Mouse (Mus musculus) activated CD4-positive, CD25-positive, alpha-beta regulatory T cell (primary cell): Measurements from ENCODE around the gene Ccp110. TPM values are rescaled to one million over a fixed set of nuclear protein-coding genes. Genes with fewer than 3 reads are reported as not detected.

Experiments used
- polyA plus RNA-seq, 2 experiments: library from polyadenylated mRNA; unstranded; fragments of 100-300 nt; shearing (Covaris generic); gene quantifications; one replicate each; pipeline ENCODE4 v1.2.1; 2017

Ccp110 gene
- 1 to 10 TPM; 4.3 to 7.3 TPM for polyA plus RNA-seq

DNA sequence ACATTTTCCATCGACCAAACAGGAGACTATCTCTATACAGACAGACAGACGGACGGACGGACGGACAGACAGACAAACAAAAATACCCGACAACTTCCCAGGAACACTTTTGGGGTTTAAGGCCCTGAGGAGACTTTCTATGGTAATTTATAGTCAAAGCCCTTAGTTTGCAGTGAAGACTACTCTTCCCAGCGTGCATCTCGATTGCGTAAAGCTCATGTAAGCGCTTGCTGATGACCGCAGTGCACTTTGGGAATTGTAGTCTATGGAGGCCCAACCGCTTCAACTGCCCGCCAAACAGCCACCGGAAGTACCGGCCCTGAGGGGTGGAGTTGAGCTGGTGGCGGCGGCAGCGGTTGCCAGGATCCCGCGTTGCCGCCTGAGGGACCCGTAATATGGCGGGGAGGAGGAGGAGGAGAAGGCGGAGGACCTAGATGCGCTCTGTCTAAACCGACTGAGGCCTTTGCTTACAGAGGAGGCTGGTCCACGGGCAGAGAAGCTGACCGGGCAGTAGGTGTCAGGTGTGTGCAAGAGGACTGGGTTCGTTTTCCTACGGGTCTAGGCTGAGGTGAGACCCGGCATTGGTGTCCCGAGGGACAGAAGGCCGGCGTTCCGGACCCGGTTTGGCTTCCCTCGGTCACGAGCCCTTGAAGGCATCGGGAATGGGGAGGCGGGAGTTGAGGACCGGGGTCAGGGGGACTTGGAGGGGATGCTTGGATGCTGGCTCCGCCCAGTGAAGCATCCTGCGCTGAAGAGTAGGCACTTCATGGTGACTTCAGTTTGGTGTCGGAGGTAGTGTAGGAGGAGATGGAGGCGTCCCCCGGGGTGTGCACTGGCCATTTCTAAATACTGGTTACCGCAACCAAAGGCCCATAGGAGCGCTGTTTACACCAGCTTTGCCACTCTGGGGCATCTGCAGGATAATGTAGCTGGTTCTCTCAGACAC is at the start of gene Ccp110:
Gene Ccp110, plus strand, starts transcription at position 325 of the 946 bp plus-strand sequence.

DNA sequence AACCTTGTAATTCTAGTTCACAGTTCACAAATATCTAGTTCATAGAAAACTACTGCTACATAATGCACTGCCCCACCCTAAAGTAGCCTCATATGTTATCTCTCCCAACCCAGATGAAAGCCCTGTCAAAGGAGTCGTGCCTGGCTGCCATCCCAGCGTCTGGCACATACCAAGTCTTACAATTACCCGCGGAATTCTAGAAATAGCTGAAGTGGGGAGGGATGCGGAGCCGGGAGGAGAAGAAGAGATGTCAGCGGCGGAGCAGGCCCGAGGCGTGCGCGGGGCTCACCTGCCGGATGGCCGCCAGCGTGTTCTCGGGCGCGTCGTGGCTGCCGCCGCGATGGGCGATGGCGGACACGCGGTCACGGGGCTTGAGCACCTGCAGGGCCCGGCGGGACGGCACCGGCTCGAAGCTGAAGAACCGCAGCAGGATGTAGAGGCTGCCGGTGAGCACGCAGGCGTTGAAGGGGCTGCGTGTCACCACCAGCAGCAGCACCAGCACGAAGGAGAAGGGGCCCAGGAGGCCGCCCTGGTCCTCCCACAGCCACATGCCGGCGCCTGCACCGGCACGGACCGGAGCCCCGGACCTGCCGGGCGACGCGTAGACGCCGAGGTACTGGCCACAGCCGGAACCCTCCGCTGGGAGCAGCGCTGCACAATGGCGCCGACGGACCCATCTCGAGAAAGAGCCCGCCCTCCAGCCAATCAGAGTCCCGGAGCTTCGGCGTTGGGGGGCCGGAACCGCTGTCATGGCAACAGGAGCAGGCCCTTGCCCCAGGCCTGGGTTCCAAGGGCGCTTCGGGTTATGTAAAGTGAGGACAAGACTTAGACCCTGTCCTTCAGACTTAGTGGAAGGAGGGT is 7.0 kb upstream of the Ccp110 start, which contains the start of gene Gde1:
Gene Gde1, minus strand, starts transcription at position 678 of the 861 bp plus-strand sequence.

GRCm38 (mm10) chr7:118739975-118740531 is 27.7 kb downstream of the Ccp110 start, which contains the start of gene Vps35l:
Gene Vps35l, plus strand, starts transcription at chr7:118740226.

Other genes starting within 250 kb of the Ccp110 start
- 1 to 10 TPM; 1.6 TPM for gene Itpripl2, start 220.6 kb upstream of the Ccp110 start, polyA plus RNA-seq
- gene Coq7, start 179.2 kb upstream of the Ccp110 start, polyA plus RNA-seq: 10 to 100 TPM; 13.9 to 21.7 TPM
- under 1 TPM in 1 of 2 experiments, not detected in 1; 0.14 TPM for gene Tmc7, start 127.8 kb upstream of the Ccp110 start, polyA plus RNA-seq
- gene Tmc5, start 115.3 kb upstream of the Ccp110 start, polyA plus RNA-seq: under 1 TPM in 1 of 2 experiments, not detected in 1; 0.25 TPM
- 10 to 100 TPM; 52.7 to 52.9 TPM for gene Gde1, start 6.8 kb upstream of the Ccp110 start, polyA plus RNA-seq
- 100 to 1,000 TPM in 1 of 2 experiments, 10 to 100 TPM in 1; 61.4 to 101 TPM for gene Vps35l, start 27.7 kb downstream of the Ccp110 start, polyA plus RNA-seq
- gene Iqck, start 143.2 kb downstream of the Ccp110 start, polyA plus RNA-seq: under 1 TPM; 0.07 to 0.11 TPM
- gene Knop1, start 143.7 kb downstream of the Ccp110 start, polyA plus RNA-seq: 10 to 100 TPM; 26.8 to 29.2 TPM